Mouse (Mus musculus) liver, embryonic 15.5 days (tissue): Measurements from ENCODE around the gene Spata25. TPM values are rescaled to one million over a fixed set of nuclear protein-coding genes. Genes with fewer than 3 reads are reported as not detected.
A peak's percentile ranks its signal among the peaks of the same experiment; 100 is the strongest.

Experiments used
- ATAC-seq: fragments of 200-750 bp; cut with Nextera tagmentation; 2 replicates; pipeline ENCODE4 v1.8.0; 2017; ENCODE audit warnings: moderate number of reproducible peaks, mild to moderate bottlenecking, moderate library complexity; ENCODE audit not compliant: insufficient read depth
- H3K27ac ChIP-seq: fragments of 300-500 bp; sonication (generic); replicated peaks from 2 replicates; pipeline ENCODE4 v1.5.1; 2015; ENCODE audit warnings: mild to moderate bottlenecking, inconsistent platforms
- H3K27me3 ChIP-seq: fragments of 300-500 bp; sonication (generic); 2 replicates; pipeline ENCODE4 v1.6.1; 2015; ENCODE audit warnings: mild to moderate bottlenecking, inconsistent platforms
- H3K36me3 ChIP-seq: fragments of 300-500 bp; sonication (generic); replicated peaks from 2 replicates; pipeline ENCODE4 v1.6.1; 2015; ENCODE audit warnings: moderate library complexity, mild to moderate bottlenecking, inconsistent platforms
- H3K4me1 ChIP-seq: fragments of 300-500 bp; sonication (generic); replicated peaks from 2 replicates; pipeline ENCODE4 v1.6.1; 2015; ENCODE audit warnings: inconsistent platforms
- H3K4me2 ChIP-seq: fragments of 300-500 bp; sonication (generic); 2 replicates; pipeline ENCODE4 v1.6.1; 2015; ENCODE audit warnings: moderate library complexity, mild to moderate bottlenecking, inconsistent platforms
- H3K4me3 ChIP-seq: fragments of 300-500 bp; sonication (generic); replicated peaks from 2 replicates; pipeline ENCODE4 v1.5.1; 2015; ENCODE audit warnings: mild to moderate bottlenecking, inconsistent platforms
- H3K9ac ChIP-seq: fragments of 300-500 bp; sonication (generic); 2 replicates; pipeline ENCODE4 v1.6.1; 2015; ENCODE audit warnings: moderate library complexity, mild to moderate bottlenecking, inconsistent platforms
- H3K9me3 ChIP-seq: fragments of 300-500 bp; sonication (generic); replicated peaks from 2 replicates; pipeline ENCODE4 v1.6.1; 2016; ENCODE audit warnings: inconsistent platforms
- WGBS: fragments of 180-500 bp; shearing (Covaris S2); methylation state at CpG from one replicate; pipeline ENCODE4 v1.1.7; 2015; ENCODE audit warnings: mixed read lengths; ENCODE audit not compliant: insufficient replicate concordance; 5-methylcytosine and 5-hydroxymethylcytosine counted together
- polyA plus RNA-seq: library from polyadenylated mRNA; unstranded; fragments of >200 nt; fragmentation: Nextera tagmentation; extraction: Ambion mirVana; gene quantifications from 2 replicates; pipeline ENCODE4 v1.2.1, GENCODE M21; 2015

Gene Spata25
- polyA plus RNA-seq, 1 experiment from 2014 or later = not detected

- H3K36me3 ChIP-seq = peaks cover 39% of the 10 kb centered on the region
- peak overlapping the region; percentile 73; the same call in 1 of the 2 replicates for H3K4me3 ChIP-seq
- ATAC-seq = no peak
- WGBS = 73% methylated on average over 4 of the region's 4 CpGs
- H3K9ac ChIP-seq = no peak overlapping the region
- H3K4me1 ChIP-seq = peaks cover 33% of the 10 kb centered on the region
- no peaks in the 10 kb centered on the region for H3K9me3 ChIP-seq
- no peaks in the 10 kb centered on the region for H3K27me3 ChIP-seq
- no peak overlapping the region for H3K27ac ChIP-seq
- peak overlapping the region; percentile 83 for H3K4me2 ChIP-seq
Measured at GRCm38 (mm10) chr2:164823969-164824368, 4.4 kb downstream of the Spata25 start.

- under 1% methylated on average over 10 of the region's 10 CpGs for WGBS
- Histone ChIP-seq H3K27ac (peak overlapping the region; percentile 72), H3K27me3 (no peaks in the 10 kb centered on the region), H3K4me1 (peaks cover 33% of the 10 kb centered on the region), H3K36me3 (peaks cover 39% of the 10 kb centered on the region), H3K9ac (peak overlapping the region; percentile 71), H3K4me3 (peak overlapping the region; percentile 73), H3K4me2 (peak overlapping the region; percentile 83), H3K9me3 (no peaks in the 10 kb centered on the region)
- peak; percentile 59 for ATAC-seq
Measured at GRCm38 (mm10) chr2:164823181-164823585, 5.2 kb downstream of the Spata25 start.

GRCm38 (mm10) chr2:164822636-164823165 lies 5.6 kb downstream of the Spata25 start, which contains the start of gene Zswim1:
Gene Zswim1 (plus strand): TSS chr2:164822686.
- H3K36me3 ChIP-seq = peaks cover 39% of the 10 kb centered on the region
- peak within 1 kb of the TSS; percentile 71 for H3K9ac ChIP-seq
- 2% methylated on average over 32 of the region's 32 CpGs for WGBS
- H3K4me1 ChIP-seq = peaks cover 34% of the 10 kb centered on the region
- no peaks in the 10 kb centered on the region for H3K9me3 ChIP-seq
- peak; percentile 99 for ATAC-seq
- peak within 1 kb of the TSS; percentile 83 for H3K4me2 ChIP-seq
- H3K27me3 ChIP-seq = no peaks in the 10 kb centered on the region
- peak within 1 kb of the TSS; percentile 73 for H3K4me3 ChIP-seq
- H3K27ac ChIP-seq = peak within 1 kb of the TSS; percentile 72

GRCm38 (mm10) chr2:164821060-164821459 lies 7.3 kb downstream of the Spata25 start:
- H3K27ac ChIP-seq = no peak overlapping the region
- no peak for ATAC-seq
- no peaks in the 10 kb centered on the region for H3K9me3 ChIP-seq
- H3K4me1 ChIP-seq = peaks cover 30% of the 10 kb centered on the region
- H3K4me3 ChIP-seq = no peak overlapping the region
- H3K36me3 ChIP-seq = peaks cover 36% of the 10 kb centered on the region
- H3K27me3 ChIP-seq = no peaks in the 10 kb centered on the region
- 83% methylated on average over 6 of the region's 6 CpGs for WGBS
- H3K4me2 ChIP-seq = no peak overlapping the region
- no peak overlapping the region for H3K9ac ChIP-seq

GRCm38 (mm10) chr2:164817703-164818102 lies 10.6 kb downstream of the Spata25 start:
- Histone ChIP-seq H3K4me1 (peaks cover 39% of the 10 kb centered on the region), H3K4me2 (no peak overlapping the region), H3K9ac (no peak overlapping the region), H3K27ac (no peak overlapping the region), H3K27me3 (no peaks in the 10 kb centered on the region), H3K9me3 (no peaks in the 10 kb centered on the region), H3K4me3 (no peak overlapping the region), H3K36me3 (peaks cover 27% of the 10 kb centered on the region)
- WGBS = 65% methylated on average over 5 of the region's 5 CpGs
- ATAC-seq = no peak

- no peak for ATAC-seq
- Histone ChIP-seq H3K27ac (no peak overlapping the region), H3K9me3 (no peaks in the 10 kb centered on the region), H3K27me3 (no peaks in the 10 kb centered on the region), H3K36me3 (peaks cover 30% of the 10 kb centered on the region), H3K9ac (no peak overlapping the region), H3K4me1 (peaks cover 35% of the 10 kb centered on the region), H3K4me3 (no peak overlapping the region), H3K4me2 (no peak overlapping the region)
- 74% methylated on average over 6 of the region's 6 CpGs for WGBS
Measured at GRCm38 (mm10) chr2:164817206-164817605, 11.1 kb downstream of the Spata25 start.

- ATAC-seq = peak; percentile 80
- 55% methylated on average over 8 of the region's 8 CpGs for WGBS
Measured at GRCm38 (mm10) chr2:164815821-164816220, 12.5 kb downstream of the Spata25 start.

GRCm38 (mm10) chr2:164815348-164815747 lies 13.0 kb downstream of the Spata25 start:
- H3K27ac ChIP-seq = peak overlapping the region; percentile 49
- ATAC-seq = peak; percentile 66
- no peaks in the 10 kb centered on the region for H3K27me3 ChIP-seq
- no peaks in the 10 kb centered on the region for H3K9me3 ChIP-seq
- H3K4me2 ChIP-seq = peak overlapping the region; percentile 41
- peaks cover 15% of the 10 kb centered on the region for H3K36me3 ChIP-seq
- no peak overlapping the region for H3K4me3 ChIP-seq
- H3K9ac ChIP-seq = no peak overlapping the region
- 44% methylated on average over 5 of the region's 5 CpGs for WGBS
- peaks cover 32% of the 10 kb centered on the region for H3K4me1 ChIP-seq

More at GRCm38 (mm10) chr2:164815821-164816220, 12.5 kb downstream of the Spata25 start:
- Histone ChIP-seq H3K36me3 (peaks cover 20% of the 10 kb centered on the region), H3K9ac (no peak overlapping the region), H3K4me3 (no peak overlapping the region), H3K27me3 (no peaks in the 10 kb centered on the region), H3K9me3 (no peaks in the 10 kb centered on the region), H3K4me2 (peak overlapping the region; percentile 41), H3K27ac (peak overlapping the region; percentile 49), H3K4me1 (peaks cover 32% of the 10 kb centered on the region)

- Histone ChIP-seq H3K36me3 (peaks cover 24% of the 10 kb centered on the region), H3K9me3 (no peaks in the 10 kb centered on the region), H3K4me1 (peaks cover 32% of the 10 kb centered on the region), H3K27me3 (no peaks in the 10 kb centered on the region), H3K9ac (no peak overlapping the region), H3K4me3 (no peak overlapping the region), H3K4me2 (no peak overlapping the region), H3K27ac (no peak overlapping the region)
- WGBS = 70% methylated on average over 2 of the region's 2 CpGs
- no peak for ATAC-seq
Measured at GRCm38 (mm10) chr2:164813557-164813956, 14.8 kb downstream of the Spata25 start.

GRCm38 (mm10) chr2:164806614-164807013 lies 21.7 kb downstream of the Spata25 start:
- 70% methylated on average over 7 of the region's 7 CpGs for WGBS
- Histone ChIP-seq H3K4me3 (peak overlapping the region; percentile 92; the same call in 1 of the 2 replicates), H3K27ac (0 out of 2 replicates have a peak overlapping the region, but pooled peaks have one; percentile 24), H3K9me3 (no peaks in the 10 kb centered on the region), H3K4me1 (peaks cover 39% of the 10 kb centered on the region), H3K27me3 (no peaks in the 10 kb centered on the region), H3K4me2 (peak overlapping the region; percentile 91), H3K9ac (no peak overlapping the region), H3K36me3 (peaks cover 28% of the 10 kb centered on the region)
- no peak for ATAC-seq

- under 1% methylated on average over 21 of the region's 21 CpGs for WGBS
- peak overlapping the region; percentile 92 for H3K4me3 ChIP-seq
- peak overlapping the region; percentile 99 for H3K27ac ChIP-seq
- peak; percentile 79 for ATAC-seq
- peak overlapping the region; percentile 91 for H3K4me2 ChIP-seq
- no peaks in the 10 kb centered on the region for H3K27me3 ChIP-seq
- peaks cover 39% of the 10 kb centered on the region for H3K4me1 ChIP-seq
- H3K9ac ChIP-seq = peak overlapping the region; percentile 75
- no peaks in the 10 kb centered on the region for H3K9me3 ChIP-seq
- H3K36me3 ChIP-seq = peaks cover 40% of the 10 kb centered on the region
Measured at GRCm38 (mm10) chr2:164805332-164805718, 23.0 kb downstream of the Spata25 start.
